Mouse (Mus musculus) limb, embryonic 10.5 days (tissue): ENCODE data around the gene Park7. TPM values are rescaled to one million over a fixed set of nuclear protein-coding genes. Genes with fewer than 3 reads are reported as not detected.

Experiments used
- DNase-seq: peaks from one replicate; pipeline ENCODE4 v3.0.0-alpha.2; 2017; ENCODE audit warnings: low spot score
- H3K27ac ChIP-seq: fragments of 300-500 bp; sonication (generic); 2 replicates; pipeline ENCODE4 v1.5.1; 2016; ENCODE audit warnings: mild to moderate bottlenecking
- H3K27me3 ChIP-seq: fragments of 300-500 bp; sonication (generic); 2 replicates; pipeline ENCODE4 v1.6.1; 2016; ENCODE audit warnings: low read depth, mild to moderate bottlenecking; ENCODE audit not compliant: poor library complexity, severe bottlenecking
- H3K36me3 ChIP-seq: fragments of 300-500 bp; sonication (generic); 2 replicates; pipeline ENCODE4 v1.6.1; 2016; ENCODE audit warnings: mild to moderate bottlenecking, moderate library complexity
- H3K4me1 ChIP-seq: fragments of 300-500 bp; sonication (generic); 2 replicates; pipeline ENCODE4 v1.6.1; 2016
- H3K4me3 ChIP-seq: fragments of 300-500 bp; sonication (generic); 2 replicates; pipeline ENCODE4 v1.5.1; 2016; ENCODE audit warnings: mild to moderate bottlenecking, moderate library complexity
- H3K9me3 ChIP-seq: fragments of 300-500 bp; sonication (generic); replicated peaks from 2 replicates; pipeline ENCODE4 v1.6.1; 2016; ENCODE audit warnings: mild to moderate bottlenecking
- WGBS: fragments of 180-500 bp; shearing (Covaris S2); methylation state at CpG from one replicate; pipeline ENCODE4 v1.1.7; 2016; 5-methylcytosine and 5-hydroxymethylcytosine counted together
- polyA plus RNA-seq: library from polyadenylated mRNA; unstranded; fragments of >200 nt; fragmentation: Nextera tagmentation; extraction: Ambion mirVana; gene quantifications from 2 replicates; pipeline ENCODE4 v1.2.1, GENCODE M21; 2016

Park7 gene
- polyA plus RNA-seq: 526 and 559 TPM in 2 replicates

- WGBS: under 1% methylated on average over 48 of the region's 48 CpGs
- peak; percentile 98 for DNase-seq
- Histone ChIP-seq H3K27me3 (no peaks in the 10 kb centered on the region), H3K9me3 (no peaks in the 10 kb centered on the region), H3K27ac (peak within 1 kb of the TSS; percentile 95), H3K4me3 (peak within 1 kb of the TSS; percentile 77), H3K4me1 (peaks cover 29% of the 10 kb centered on the region), H3K36me3 (no peaks in the 10 kb centered on the region)
Measured at GRCm38 (mm10) chr4:150914290-150914733, at the start of gene Park7, which contains the start of gene Tnfrsf9. Gene Park7, minus strand, starts transcription at chr4:150914437. Gene Tnfrsf9, plus strand, starts transcription at chr4:150914562.

- Histone ChIP-seq H3K4me3 (no peak overlapping the region), H3K9me3 (no peaks in the 10 kb centered on the region), H3K27ac (no peak overlapping the region), H3K27me3 (0 out of 2 replicates have a peak, but pooled peaks cover 4% of the 10 kb centered on the region), H3K4me1 (no peaks in the 10 kb centered on the region), H3K36me3 (no peaks in the 10 kb centered on the region)
- DNase-seq: no peak
- WGBS: 81% methylated on average over 2 of the region's 2 CpGs
Measured at GRCm38 (mm10) chr4:150963711-150964110, 49.5 kb upstream of the Park7 start.

DNA sequence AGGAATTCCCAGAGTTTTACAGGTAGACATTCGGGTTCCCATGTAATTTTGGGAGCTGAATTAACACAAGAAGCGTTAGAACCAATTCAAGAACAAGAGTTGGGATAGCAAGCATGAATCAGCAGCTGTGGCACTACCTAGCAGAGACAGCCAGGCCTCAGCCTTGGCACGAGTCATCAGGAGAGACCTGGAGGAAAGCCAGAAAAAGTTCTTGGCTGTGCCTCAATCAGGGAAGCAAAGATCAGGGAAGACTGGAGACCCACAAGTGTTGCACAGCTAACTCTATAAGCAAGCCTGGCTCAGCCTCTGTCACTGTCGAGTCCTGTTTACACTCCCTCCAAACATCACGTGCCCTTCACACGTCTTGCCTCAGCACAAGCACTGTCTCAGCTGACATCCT lies 48.0 kb upstream of the Park7 start:
- DNase-seq: no peak
- Histone ChIP-seq H3K4me1 (no peaks in the 10 kb centered on the region), H3K27me3 (0 out of 2 replicates have a peak, but pooled peaks cover 4% of the 10 kb centered on the region), H3K36me3 (no peaks in the 10 kb centered on the region), H3K9me3 (no peaks in the 10 kb centered on the region), H3K27ac (no peak overlapping the region), H3K4me3 (no peak overlapping the region)
- 71% methylated on average over 6 of the region's 6 CpGs for WGBS

DNA sequence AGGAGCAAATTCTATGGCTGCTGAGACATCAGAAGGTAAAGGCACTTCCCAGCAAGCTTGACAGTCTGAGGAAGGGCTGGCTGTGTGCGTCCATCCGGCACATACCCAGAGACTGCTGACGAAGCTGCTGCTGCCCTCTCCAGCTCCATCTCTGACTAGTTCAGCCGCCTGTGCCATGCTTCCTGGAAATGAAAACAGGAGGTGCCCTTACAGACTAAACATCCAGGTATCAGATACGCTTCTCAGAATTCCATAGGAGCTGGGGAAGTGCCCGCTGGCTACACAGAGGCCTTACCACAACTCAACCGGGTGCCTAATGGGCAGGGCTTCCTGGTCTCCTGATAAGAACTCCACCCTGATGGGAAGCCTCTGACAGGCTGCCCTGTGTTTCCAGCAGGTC lies 44.3 kb upstream of the Park7 start:
- Histone ChIP-seq H3K4me3 (no peak overlapping the region), H3K27ac (no peak overlapping the region), H3K9me3 (no peaks in the 10 kb centered on the region), H3K27me3 (no peaks in the 10 kb centered on the region), H3K4me1 (no peaks in the 10 kb centered on the region), H3K36me3 (no peaks in the 10 kb centered on the region)
- WGBS: 79% methylated on average over 7 of the region's 7 CpGs
- DNase-seq: no peak

GRCm38 (mm10) chr4:150957106-150957458 lies 42.8 kb upstream of the Park7 start:
- no peak overlapping the region for H3K4me3 ChIP-seq
- no peak overlapping the region for H3K27ac ChIP-seq
- no peaks in the 10 kb centered on the region for H3K9me3 ChIP-seq
- H3K36me3 ChIP-seq: no peaks in the 10 kb centered on the region
- DNase-seq: no peak
- no peaks in the 10 kb centered on the region for H3K27me3 ChIP-seq
- no peaks in the 10 kb centered on the region for H3K4me1 ChIP-seq
- WGBS: 86% methylated on average over 1 of the region's 1 CpGs

DNA sequence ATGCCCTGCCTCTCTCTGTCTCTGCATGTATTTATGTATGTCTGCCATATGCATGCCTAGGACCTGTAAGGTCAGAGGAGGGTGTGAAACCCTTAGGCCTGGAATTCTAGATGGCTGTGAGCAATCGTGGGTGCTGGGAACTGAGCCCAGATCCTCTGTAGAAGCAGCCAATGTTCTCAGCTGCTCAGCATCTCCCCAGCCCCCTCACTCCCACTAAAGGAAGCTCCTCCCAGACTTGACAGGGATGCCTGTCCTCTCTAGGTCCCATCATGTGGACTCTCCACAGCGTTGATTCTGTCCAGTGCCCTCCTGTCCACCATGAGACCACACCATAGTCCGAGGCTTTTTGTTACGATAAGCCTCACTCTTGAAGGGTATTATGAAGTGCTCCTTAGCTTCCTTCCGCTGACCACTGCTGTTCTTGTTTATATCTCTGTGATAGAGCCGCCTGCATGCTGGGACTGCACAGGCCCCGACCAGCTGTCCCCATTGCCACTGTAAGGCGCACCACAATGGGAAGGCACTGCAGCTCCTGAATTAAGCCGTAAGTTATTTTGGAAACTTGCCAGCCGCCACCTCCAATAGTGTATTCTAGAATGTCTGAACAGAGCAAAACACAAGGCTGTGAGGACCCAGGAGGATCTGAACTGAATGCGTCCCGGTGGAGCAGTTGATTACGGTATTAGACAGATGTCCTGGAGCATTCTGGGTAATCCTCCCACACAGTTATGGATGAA lies 42.3 kb upstream of the Park7 start:
- no peaks in the 10 kb centered on the region for H3K9me3 ChIP-seq
- no peaks in the 10 kb centered on the region for H3K4me1 ChIP-seq
- H3K27me3 ChIP-seq: no peaks in the 10 kb centered on the region
- WGBS: 93% methylated on average over 13 of the region's 13 CpGs
- H3K36me3 ChIP-seq: no peaks in the 10 kb centered on the region
- H3K27ac ChIP-seq: no peak overlapping the region
- DNase-seq: no peak
- no peak overlapping the region for H3K4me3 ChIP-seq

DNA sequence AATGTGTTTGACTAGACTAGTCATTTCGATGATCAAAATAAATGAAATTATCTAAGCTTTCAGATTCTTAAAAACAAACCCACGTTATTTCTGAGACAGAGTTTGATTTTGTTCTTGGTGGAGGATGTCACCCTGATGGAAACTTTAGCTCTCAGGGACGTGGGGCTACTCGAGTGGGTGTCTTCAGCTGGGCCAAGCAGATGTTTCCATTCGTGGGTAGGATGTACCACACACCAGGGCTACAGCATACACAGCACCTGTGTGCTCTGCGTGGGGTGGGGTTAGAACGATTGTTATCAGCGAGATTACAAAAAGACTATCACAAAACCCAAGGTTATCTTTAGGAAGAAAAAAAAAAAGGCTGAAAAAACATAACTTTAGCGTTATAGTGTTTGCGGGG lies 36.7 kb upstream of the Park7 start:
- H3K36me3 ChIP-seq: no peaks in the 10 kb centered on the region
- H3K27me3 ChIP-seq: no peaks in the 10 kb centered on the region
- H3K4me1 ChIP-seq: no peaks in the 10 kb centered on the region
- H3K4me3 ChIP-seq: no peak overlapping the region
- H3K27ac ChIP-seq: no peak overlapping the region
- 85% methylated on average over 10 of the region's 10 CpGs for WGBS
- no peaks in the 10 kb centered on the region for H3K9me3 ChIP-seq
- no peak for DNase-seq

GRCm38 (mm10) chr4:150944707-150945106 lies 30.5 kb upstream of the Park7 start:
- no peak overlapping the region for H3K4me3 ChIP-seq
- H3K27me3 ChIP-seq: no peaks in the 10 kb centered on the region
- WGBS: 94% methylated on average over 7 of the region's 7 CpGs
- no peaks in the 10 kb centered on the region for H3K9me3 ChIP-seq
- H3K27ac ChIP-seq: no peak overlapping the region
- H3K4me1 ChIP-seq: no peaks in the 10 kb centered on the region
- DNase-seq: no peak
- no peaks in the 10 kb centered on the region for H3K36me3 ChIP-seq

DNA sequence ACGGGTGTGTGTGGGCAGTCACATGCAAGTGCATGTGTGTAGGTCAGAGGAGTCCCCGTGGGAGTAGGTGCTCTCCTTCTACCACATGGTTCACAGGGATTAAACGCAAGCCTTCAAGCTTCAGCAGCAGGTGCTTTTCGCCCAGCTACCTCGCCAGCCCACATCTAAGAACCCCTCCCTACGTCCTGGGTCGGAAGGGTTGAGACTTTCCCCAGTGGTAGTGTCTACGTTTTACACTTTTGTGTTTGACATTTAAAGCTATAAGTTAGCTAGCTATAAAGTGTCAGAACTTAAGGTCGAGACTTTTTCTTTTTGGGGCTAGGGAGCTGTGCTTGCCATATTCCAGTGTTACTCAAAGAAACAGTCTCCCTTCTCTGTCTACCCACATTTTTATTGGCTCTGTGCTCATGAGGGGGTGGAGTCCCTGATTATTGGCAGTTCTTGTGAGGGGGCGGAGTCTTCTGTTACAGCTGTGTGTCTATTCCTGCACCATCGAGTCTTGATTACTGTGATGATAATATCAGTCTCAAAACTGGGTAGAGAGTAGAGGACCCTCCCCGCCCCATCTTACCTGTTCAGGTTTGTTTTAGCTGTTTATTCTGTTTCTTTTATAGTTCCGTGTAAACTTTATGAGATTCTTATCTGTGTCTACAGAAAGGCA lies 25.9 kb upstream of the Park7 start:
- Histone ChIP-seq H3K36me3 (no peaks in the 10 kb centered on the region), H3K4me1 (no peaks in the 10 kb centered on the region), H3K9me3 (no peaks in the 10 kb centered on the region), H3K27me3 (no peaks in the 10 kb centered on the region), H3K4me3 (no peak overlapping the region), H3K27ac (no peak overlapping the region)
- 69% methylated on average over 13 of the region's 13 CpGs for WGBS
- no peak for DNase-seq

DNA sequence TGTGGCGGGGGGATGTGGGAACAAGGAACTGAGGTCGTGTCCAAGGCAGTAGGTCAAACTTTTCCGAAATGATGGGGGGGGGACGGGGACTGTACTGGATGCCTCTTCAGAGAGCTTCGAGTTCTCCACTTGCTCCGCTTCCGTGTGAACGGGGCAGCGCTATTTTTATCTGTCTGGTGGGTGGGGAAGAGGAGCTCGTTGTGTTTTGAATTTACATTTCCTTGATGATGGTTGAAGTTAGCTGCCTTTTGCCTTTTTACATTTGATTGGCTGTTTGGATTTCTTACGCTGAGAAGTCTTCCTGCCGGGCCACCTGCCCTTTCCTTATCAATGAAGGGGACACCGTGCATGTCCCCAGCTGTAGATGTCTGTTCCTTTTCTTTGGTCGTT lies 23.8 kb upstream of the Park7 start:
- no peak overlapping the region for H3K27ac ChIP-seq
- WGBS: 64% methylated on average over 14 of the region's 14 CpGs
- DNase-seq: no peak

DNA sequence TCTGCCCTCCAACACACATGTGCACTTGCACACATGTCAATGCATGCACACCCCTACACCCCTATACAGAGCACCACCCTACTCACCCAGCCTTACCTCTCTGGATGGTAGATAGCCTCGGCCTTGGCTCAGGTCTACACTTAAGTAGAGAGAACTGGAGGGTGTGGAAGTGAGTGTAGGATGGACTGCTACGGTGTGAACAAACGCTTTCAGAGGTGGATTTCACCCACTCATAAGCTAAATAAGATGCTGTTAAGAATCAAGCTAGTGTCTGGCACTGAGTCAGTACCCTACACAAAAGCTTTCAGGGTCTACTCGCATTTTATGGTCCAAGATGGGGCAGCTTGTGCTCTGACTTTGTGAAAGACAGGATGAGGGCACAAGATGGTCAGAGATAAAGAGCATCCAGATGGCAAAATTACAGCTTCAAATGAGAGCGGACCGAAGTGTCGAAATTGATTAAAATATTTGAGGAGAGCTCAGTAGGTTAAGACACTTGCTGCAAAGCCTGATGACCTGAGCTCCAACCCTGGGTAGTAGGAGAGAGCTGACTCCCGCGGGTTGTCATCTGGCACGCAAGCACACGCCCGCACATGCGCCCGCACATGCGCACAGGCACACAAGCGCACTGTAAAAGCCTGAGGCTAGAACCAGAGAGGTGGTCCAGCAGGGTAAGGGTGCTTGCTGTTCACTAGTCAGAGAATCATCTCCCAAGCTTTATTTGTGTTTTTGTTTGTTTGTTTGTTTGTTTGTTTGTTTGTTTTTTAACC lies 23.2 kb upstream of the Park7 start:
- DNase-seq: no peak
- WGBS: 80% methylated on average over 16 of the region's 16 CpGs

More for the DNA sequence above, 23.8 kb upstream of the Park7 start:
- Histone ChIP-seq H3K27me3 (no peaks in the 10 kb centered on the region), H3K4me3 (no peak overlapping the region), H3K4me1 (no peaks in the 10 kb centered on the region), H3K36me3 (no peaks in the 10 kb centered on the region), H3K9me3 (no peaks in the 10 kb centered on the region)

GRCm38 (mm10) chr4:150933503-150933902 lies 19.3 kb upstream of the Park7 start:
- no peak overlapping the region for H3K27ac ChIP-seq
- no peaks in the 10 kb centered on the region for H3K36me3 ChIP-seq
- no peaks in the 10 kb centered on the region for H3K27me3 ChIP-seq
- DNase-seq: no peak
- H3K4me3 ChIP-seq: no peak overlapping the region
- H3K4me1 ChIP-seq: no peaks in the 10 kb centered on the region
- 77% methylated on average over 1 of the region's 1 CpGs for WGBS
- H3K9me3 ChIP-seq: no peaks in the 10 kb centered on the region

More for the DNA sequence above, 23.2 kb upstream of the Park7 start:
- Histone ChIP-seq H3K9me3 (no peaks in the 10 kb centered on the region), H3K27ac (no peak overlapping the region), H3K27me3 (no peaks in the 10 kb centered on the region), H3K4me3 (no peak overlapping the region), H3K4me1 (no peaks in the 10 kb centered on the region), H3K36me3 (no peaks in the 10 kb centered on the region)

- DNase-seq: no peak
- Histone ChIP-seq H3K27me3 (no peaks in the 10 kb centered on the region), H3K4me1 (peaks cover 7% of the 10 kb centered on the region), H3K9me3 (no peaks in the 10 kb centered on the region), H3K4me3 (no peak overlapping the region), H3K27ac (no peak overlapping the region), H3K36me3 (no peaks in the 10 kb centered on the region)
- WGBS: 70% methylated on average over 10 of the region's 10 CpGs
Measured at GRCm38 (mm10) chr4:150927789-150928188, 13.6 kb upstream of the Park7 start.
